In the genomic region with DNA sequence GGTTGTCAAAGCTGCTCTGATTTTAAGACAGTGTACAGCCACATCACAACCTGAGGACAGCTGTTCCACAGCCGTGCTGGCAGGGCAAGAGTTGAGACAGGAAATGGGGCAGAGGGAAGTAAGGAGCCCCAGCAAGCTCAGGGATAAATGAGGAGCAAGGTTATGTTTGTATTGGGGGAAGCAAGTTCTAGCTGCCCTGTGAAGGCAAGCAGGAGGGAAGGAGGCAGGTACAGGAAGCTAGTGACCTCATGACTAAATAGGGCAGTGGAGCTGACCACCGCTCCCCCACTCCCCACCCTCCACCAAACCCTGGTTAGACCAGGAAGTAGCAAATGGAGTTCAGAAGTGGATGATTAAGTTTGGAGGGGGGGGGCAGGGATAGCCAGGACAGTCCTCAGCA, we compare ENCODE assay signal across 25 mouse cellular contexts. TPM values are rescaled to one million over a fixed set of nuclear protein-coding genes. Genes with fewer than 3 reads are reported as not detected.
A peak's percentile ranks its signal among the peaks of the same experiment; 100 is the strongest.
DNase-seq lines count a peak whose midpoint lies in the region; ATAC-seq lines count a peak whose summit lies in the region.
"Had no signal": no experiment of that assay in that cellular context is flagged by ENCODE, and none has a peak within 500 bp of the region (broad histone marks: within the 10 kb centered on the region; RNA-seq: fewer than 3 reads in every experiment).

No protein-coding gene starts in this region.

- H3K27ac ChIP-seq in heart, embryonic 12.5 days (ENCODE audit: poor library complexity, severe bottlenecking), result no peak overlapping the region
- H3K27ac ChIP-seq: embryonic facial prominence, embryonic 10.5 days; embryonic facial prominence, embryonic 13.5 days; forebrain, embryonic 12.5 days; forebrain, embryonic 15.5 days; heart, adult 2 months; heart, embryonic 15.5 days; hindbrain, embryonic 14.5 days; hindbrain, postnatal 0 days had no signal

- no peak overlapping the region for H3K4me3 ChIP-seq in heart, embryonic 12.5 days
- H3K4me3 ChIP-seq: embryonic facial prominence, embryonic 10.5 days; embryonic facial prominence, embryonic 13.5 days; erythroblast, embryonic 14.5 days; forebrain, embryonic 12.5 days; forebrain, embryonic 15.5 days; heart, adult 2 months; heart, embryonic 15.5 days had no signal

- peak; percentile 17; the same call in 1 of the 2 replicates for ATAC-seq in heart, embryonic 12.5 days (ENCODE audit: insufficient number of reproducible peaks, low FRiP score)
- ATAC-seq: forebrain, embryonic 15.5 days; hindbrain, postnatal 0 days had no signal

- H3K27me3 ChIP-seq in heart, embryonic 12.5 days (replicated peaks), result peaks cover 9% of the 10 kb centered on the region
- H3K27me3 ChIP-seq: embryonic facial prominence, embryonic 13.5 days; forebrain, embryonic 15.5 days had no signal

- no peaks in the 10 kb centered on the region for H3K9me3 ChIP-seq in heart, embryonic 12.5 days (replicated peaks)
- H3K9me3 ChIP-seq: embryonic facial prominence, embryonic 10.5 days; embryonic facial prominence, embryonic 13.5 days; forebrain, embryonic 12.5 days; forebrain, embryonic 15.5 days; heart, embryonic 15.5 days had no signal

- H3K4me1 ChIP-seq in heart, embryonic 12.5 days (replicated peaks), result peaks cover 9% of the 10 kb centered on the region; the same call in 1 of the 2 replicates
- H3K4me1 ChIP-seq: embryonic facial prominence, embryonic 13.5 days; forebrain, embryonic 12.5 days; forebrain, embryonic 15.5 days had no signal

- H3K9ac ChIP-seq in heart, embryonic 12.5 days, result no peak overlapping the region
- H3K9ac ChIP-seq: embryonic facial prominence, embryonic 13.5 days; forebrain, embryonic 12.5 days; forebrain, embryonic 15.5 days; heart, embryonic 15.5 days; hindbrain, embryonic 14.5 days had no signal

- WGBS in heart, embryonic 12.5 days, result 36% methylated on average over 2 of the region's 2 CpGs

- no peaks in the 10 kb centered on the region for H3K36me3 ChIP-seq in heart, embryonic 12.5 days
- H3K36me3 ChIP-seq: embryonic facial prominence, embryonic 10.5 days; embryonic facial prominence, embryonic 13.5 days; forebrain, embryonic 12.5 days; forebrain, embryonic 15.5 days; heart, embryonic 15.5 days had no signal

- DNase-seq in heart, adult 18-20 months, result no peak
- DNase-seq in urinary bladder, adult 18-20 months (ENCODE audit: low spot score in 2 of 2), result peak; percentile 25 to 26
- no peak for DNase-seq in urinary bladder, adult 2 months (ENCODE audit: low spot score)
- DNase-seq in 416B (ENCODE audit: low read depth), result peak; percentile 31
- DNase-seq in induced T-regulatory cell, adult 2 months (ENCODE audit: low read depth), result peak; percentile 59
- DNase-seq in embryo, embryonic 9.5 days (ENCODE audit: extremely low spot score), result no peak
- DNase-seq in retina, postnatal 1 day, result no peak
- DNase-seq: adrenal gland, adult 2 months; gastrocnemius, postnatal 25 days had no signal

- H3K4me2 ChIP-seq in heart, embryonic 12.5 days, result no peak overlapping the region
- H3K4me2 ChIP-seq: embryonic facial prominence, embryonic 13.5 days; forebrain, embryonic 12.5 days; forebrain, embryonic 15.5 days; heart, embryonic 11.5 days; heart, embryonic 15.5 days; hindbrain, embryonic 14.5 days had no signal

RNA-seq across cellular contexts. Expression of gene Tmprss6, which starts 12.6 kb away (rescaled TPM):
- polyA plus RNA-seq in heart, embryonic 12.5 days (2016; fragmentation: Nextera tagmentation; extraction: Ambion mirVana), result 0.19 and 0.30 TPM in 2 replicates
- not detected for total RNA-seq in heart, adult 18-20 months (2021)
- 0.56 and 0.91 TPM in 2 replicates for polyA plus RNA-seq in urinary bladder, adult 2 months (2012; rRNA removed)
- total RNA-seq: common myeloid progenitor, adult 5-6 weeks; gastrocnemius, postnatal 25 days; heart, adult 2 months; heart, postnatal 4 days had no signal
- polyA plus RNA-seq: heart, adult 2 months had no signal

RNA-seq across cellular contexts. Expression of gene Il2rb, which starts 14.1 kb away (rescaled TPM):
- 0.09 TPM in 1 of 2 replicates, not detected in the other for polyA plus RNA-seq in heart, embryonic 12.5 days (2016; fragmentation: Nextera tagmentation; extraction: Ambion mirVana)
- 1 to 10 TPM in 1 of 2 experiments, under 1 TPM in 1; 0.55 to 2.4 TPM for total RNA-seq in heart, adult 18-20 months (2021)
- polyA plus RNA-seq in urinary bladder, adult 2 months (2012; rRNA removed), result 3.6 and 3.8 TPM in 2 replicates
- total RNA-seq: gastrocnemius, adult 8-10 months; gastrocnemius, postnatal 25 days had no signal
- polyA plus RNA-seq: embryonic facial prominence, embryonic 10.5 days; forebrain, embryonic 12.5 days; forebrain, embryonic 15.5 days; heart, embryonic 11.5 days; hindbrain, embryonic 11.5 days had no signal

RNA-seq across cellular contexts. Expression of gene C1qtnf6, which starts 50.2 kb away (rescaled TPM):
- polyA plus RNA-seq in heart, embryonic 12.5 days (2016; fragmentation: Nextera tagmentation; extraction: Ambion mirVana), result 30.4 and 32.4 TPM in 2 replicates
- total RNA-seq in heart, adult 18-20 months (2021), result 1 to 10 TPM; 7.8 to 7.9 TPM
- 29.8 and 36.9 TPM in 2 replicates for polyA plus RNA-seq in urinary bladder, adult 2 months (2012; rRNA removed)
- polyA plus RNA-seq: erythroblast, embryonic 14.5 days had no signal

RNA-seq across cellular contexts. Expression of gene Kctd17, which starts 52.6 kb away (rescaled TPM):
- 19.9 and 21.6 TPM in 2 replicates for polyA plus RNA-seq in heart, embryonic 12.5 days (2016; fragmentation: Nextera tagmentation; extraction: Ambion mirVana)
- 10 to 100 TPM; 22.5 to 23.7 TPM for total RNA-seq in heart, adult 18-20 months (2021)
- 121 and 128 TPM in 2 replicates for polyA plus RNA-seq in urinary bladder, adult 2 months (2012; rRNA removed)
- total RNA-seq: MEL had no signal

Comparison
In these comparisons a context has a peak if more than half of its experiments do, and no peak if none do; other contexts are left out.
1. DNase-seq: peak in urinary bladder, adult 18-20 months (2 of 2), 416B (single experiment) and induced T-regulatory cell, adult 2 months (single experiment); none in heart, adult 18-20 months (0 of 2), urinary bladder, adult 2 months (single experiment), embryo, embryonic 9.5 days (single experiment) and retina, postnatal 1 day (single experiment).